In the genomic region with DNA sequence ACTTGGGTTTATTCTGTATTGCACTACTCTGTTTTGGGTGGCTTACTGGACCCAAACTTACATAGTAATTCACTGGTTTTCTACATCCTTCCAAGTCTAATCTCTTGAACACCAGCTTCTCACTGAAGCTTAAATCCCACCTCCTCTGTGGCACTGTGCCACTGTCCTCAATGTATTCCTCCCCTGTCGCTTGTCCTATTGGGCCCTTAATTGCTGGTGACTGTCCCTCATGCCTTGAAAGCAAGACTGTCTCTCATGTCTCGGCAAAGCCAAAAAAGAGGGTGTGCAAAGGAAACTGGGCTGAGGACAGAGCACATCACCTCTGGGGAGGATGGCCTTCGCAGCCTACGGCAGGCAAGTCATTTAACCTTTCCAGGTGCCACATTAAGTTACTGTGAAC, we compare ENCODE assay signal across 8 mouse cellular contexts. TPM values are rescaled to one million over a fixed set of nuclear protein-coding genes. Genes with fewer than 3 reads are reported as not detected.
DNase-seq lines count a peak whose midpoint lies in the region; ATAC-seq and TF ChIP-seq lines count a peak whose summit lies in the region.

No protein-coding gene starts in this region.

- no peaks in the 10 kb centered on the region for H3K27me3 ChIP-seq in forebrain, embryonic 14.5 days (replicated peaks; ENCODE audit: control insufficient read depth, insufficient read depth, low read length)

- 23% methylated on average over 4 of the region's 4 CpGs for WGBS in forebrain, embryonic 14.5 days
- WGBS in macrophage (ENCODE audit: missing documents), result 52% methylated on average over 4 of the region's 4 CpGs

- ATAC-seq in forebrain, embryonic 14.5 days, result no peak

- peaks cover 26% of the 10 kb centered on the region for H3K79me2 ChIP-seq in macrophage (ENCODE audit: inconsistent target)

- no peak for DNase-seq in gastrocnemius, adult 2 months
- DNase-seq in gastrocnemius, adult 18-20 months (ENCODE audit: low spot score), result no peak
- DNase-seq in A20 (ENCODE audit: low read depth, low spot score), result peak; percentile 8
- peak; percentile 18 for DNase-seq in forebrain, embryonic 14.5 days (ENCODE audit: low spot score)
- DNase-seq in gastrocnemius, postnatal 4 days (ENCODE audit: low spot score in 2 of 2), result no peak
- no peak for DNase-seq in frontal cortex, postnatal 25 days (ENCODE audit: low spot score in 2 of 2)
- DNase-seq in cerebellum, adult 11-12 months, result no peak

- peak overlapping the region; percentile 91 for H3K9ac ChIP-seq in forebrain, embryonic 14.5 days (ENCODE audit: low read length)

- TF ChIP-seq CTCF in gastrocnemius, adult 2 months (IDR thresholded peaks at IDR 0.05), result no peak

- peak overlapping the region; percentile 99 for H3K4me3 ChIP-seq in gastrocnemius, adult 2 months
- H3K4me3 ChIP-seq in forebrain, embryonic 14.5 days (ENCODE audit: low read depth, low read length), result peak overlapping the region; percentile 90
- peak overlapping the region; percentile 61 for H3K4me3 ChIP-seq in macrophage (ENCODE audit: inconsistent target)

- peak overlapping the region; percentile 91; the same call in 1 of the 2 replicates for H3K27ac ChIP-seq in gastrocnemius, adult 2 months
- no peak overlapping the region for H3K27ac ChIP-seq in forebrain, embryonic 14.5 days (ENCODE audit: low read depth, low read length)
- H3K27ac ChIP-seq in macrophage, result no peak overlapping the region

- peak overlapping the region; percentile 67 for H3K4me2 ChIP-seq in forebrain, embryonic 14.5 days (ENCODE audit: low read length)

- H3K4me1 ChIP-seq in forebrain, embryonic 14.5 days (ENCODE audit: control insufficient read depth, insufficient read depth, low read length), result peaks cover 4% of the 10 kb centered on the region

- intact Hi-C loops in gastrocnemius, adult 2 months (cut with DNase I), result no loop called here

- H3K36me3 ChIP-seq in forebrain, embryonic 14.5 days (ENCODE audit: control insufficient read depth, insufficient read depth, low read length), result peaks cover 30% of the 10 kb centered on the region
- H3K36me3 ChIP-seq in macrophage (ENCODE audit: inconsistent target), result peaks cover 21% of the 10 kb centered on the region

- no peaks in the 10 kb centered on the region for H3K9me3 ChIP-seq in forebrain, embryonic 14.5 days (replicated peaks; ENCODE audit: control insufficient read depth, low read length)

RNA-seq across cellular contexts. Expression of a gene that starts 1.0 kb away (rescaled TPM):
- total RNA-seq in gastrocnemius, adult 2 months (2021), result 10 to 100 TPM; 14.1 to 15.8 TPM
- 10 to 100 TPM; 11.1 to 12.1 TPM for total RNA-seq in gastrocnemius, adult 18-20 months (2021)
- polyA plus RNA-seq in forebrain, embryonic 14.5 days (2014; fragmentation: Nextera tagmentation; extraction: Ambion mirVana), result 104 and 112 TPM in 2 replicates
- 10 to 100 TPM in 10 of 26 experiments, 1 to 10 TPM in 16; 1.2 to 16.5 (median 7.3) TPM for total RNA-seq in macrophage (2018; cell fraction: chromatin; rRNA removed)
- total RNA-seq in macrophage (2018; cell fraction: cytosol; rRNA removed), result 10 to 100 TPM in 8 of 26 experiments, 1 to 10 TPM in 18; 8.0 to 14.0 (median 9.6) TPM
- 10 to 100 TPM in 9 of 26 experiments, 1 to 10 TPM in 17; 3.1 to 24.2 (median 7.3) TPM for total RNA-seq in macrophage (2018; cell fraction: nucleus; rRNA removed)
- polyA plus RNA-seq in macrophage (2018), result 6.1 to 33.4 TPM (median 9.5 TPM) in 3 replicates
- total RNA-seq in gastrocnemius, postnatal 4 days (2021), result 10 to 100 TPM; 13.7 to 18.0 TPM

RNA-seq across cellular contexts. Expression of a gene that starts 23.0 kb away (rescaled TPM):
- 1 to 10 TPM; 4.9 to 5.4 TPM for total RNA-seq in gastrocnemius, adult 2 months (2021)
- total RNA-seq in gastrocnemius, adult 18-20 months (2021), result 1 to 10 TPM; 6.0 to 7.1 TPM
- polyA plus RNA-seq in forebrain, embryonic 14.5 days (2014; fragmentation: Nextera tagmentation; extraction: Ambion mirVana), result 21.6 and 24.6 TPM in 2 replicates
- total RNA-seq in macrophage (2018; cell fraction: chromatin; rRNA removed), result 1 to 10 TPM in 23 of 26 experiments, under 1 TPM in 3; 0.56 to 6.3 (median 3.1) TPM
- 1 to 10 TPM; 2.9 to 7.5 (median 5.1) TPM for total RNA-seq in macrophage (2018; cell fraction: cytosol; rRNA removed)
- 1 to 10 TPM in 25 of 26 experiments, under 1 TPM in 1; 0.78 to 7.0 (median 2.6) TPM for total RNA-seq in macrophage (2018; cell fraction: nucleus; rRNA removed)
- 4.7 to 12.0 TPM (median 5.2 TPM) in 3 replicates for polyA plus RNA-seq in macrophage (2018)
- 10 to 100 TPM; 10.2 to 10.8 TPM for total RNA-seq in gastrocnemius, postnatal 4 days (2021)

Comparison
In these comparisons a context has a peak if more than half of its experiments do, and no peak if none do; other contexts are left out.
1. DNase-seq: peak in A20 (single experiment) and forebrain, embryonic 14.5 days (single experiment); none in gastrocnemius, adult 2 months (single experiment), gastrocnemius, adult 18-20 months (single experiment), gastrocnemius, postnatal 4 days (0 of 2), frontal cortex, postnatal 25 days (0 of 2) and cerebellum, adult 11-12 months (single experiment).
2. Peak in every context shown above with its lines, with median percentiles within 50 percentile points of each other: H3K4me3 ChIP-seq.